In the genomic region with DNA sequence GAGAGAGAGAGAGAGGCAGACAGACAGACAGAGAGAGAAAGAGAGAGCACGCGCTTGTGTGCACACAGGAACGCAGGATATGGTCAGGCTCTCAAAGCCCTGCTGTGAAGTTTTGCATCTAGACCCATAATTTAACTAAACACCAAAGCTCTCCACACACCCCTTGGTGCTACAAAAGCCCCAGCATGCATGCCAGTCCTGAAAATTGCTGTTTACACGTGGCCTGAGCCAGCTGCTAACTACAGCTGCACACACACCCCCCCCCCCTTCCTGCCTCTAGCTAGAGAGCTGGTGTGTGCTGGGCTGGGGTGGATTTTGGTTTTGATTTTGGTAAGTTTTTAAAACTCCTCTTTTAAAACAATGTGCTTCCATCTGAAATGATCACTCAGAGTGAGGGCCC, we compare ENCODE assay signal across 9 mouse cellular contexts.
DNase-seq lines count a peak whose midpoint lies in the region; ATAC-seq lines count a peak whose summit lies in the region.
"Had no signal": no experiment of that assay in that cellular context is flagged by ENCODE, and none has a peak within 500 bp of the region (broad histone marks: within the 10 kb centered on the region; RNA-seq: fewer than 3 reads in every experiment).

No protein-coding gene starts in this region.

- DNase-seq in heart, postnatal 25 days (ENCODE audit: low spot score) = no peak
- DNase-seq in neural tube, embryonic 11.5 days (ENCODE audit: low spot score) = no peak
- no peak for DNase-seq in neural tube, embryonic 10.5 days (ENCODE audit: extremely low spot score, low spot score)
- peak; percentile 44 for DNase-seq in kidney, postnatal 14 days
- DNase-seq in thymus, postnatal 4 days = peak; percentile 70
- DNase-seq in gastrocnemius, postnatal 10 days = no peak
- DNase-seq in adrenal gland, postnatal 36 days = no peak

- 59% methylated on average over 4 of the region's 4 CpGs for WGBS in heart, embryonic 13.5 days
- WGBS in neural tube, embryonic 11.5 days = 35% methylated on average over 4 of the region's 4 CpGs

- no peaks in the 10 kb centered on the region for H3K9me3 ChIP-seq in heart, embryonic 13.5 days
- H3K9me3 ChIP-seq in neural tube, embryonic 11.5 days (ENCODE audit: control insufficient read depth, low read length) = no peaks in the 10 kb centered on the region

- ATAC-seq in heart, embryonic 13.5 days (ENCODE audit: extremely low read depth, insufficient number of reproducible peaks, low FRiP score, low TSS enrichment) = no peak
- no peak for ATAC-seq in neural tube, embryonic 11.5 days (ENCODE audit: insufficient read depth, low FRiP score, low TSS enrichment)

- no peaks in the 10 kb centered on the region for H3K27me3 ChIP-seq in heart, embryonic 13.5 days (replicated peaks)
- no peaks in the 10 kb centered on the region for H3K27me3 ChIP-seq in neural tube, embryonic 11.5 days (ENCODE audit: control insufficient read depth, insufficient read depth, low read length)

- peaks cover 4% of the 10 kb centered on the region; the same call in 1 of the 2 replicates for H3K36me3 ChIP-seq in heart, embryonic 13.5 days
- 0 out of 2 replicates have a peak, but pooled peaks cover 4% of the 10 kb centered on the region for H3K36me3 ChIP-seq in neural tube, embryonic 11.5 days (ENCODE audit: control insufficient read depth, insufficient read depth, low read length)

- intact Hi-C loops in heart, postnatal 25 days (cut with DNase I) = no loop called here

- no peak overlapping the region for H3K4me3 ChIP-seq in heart, embryonic 13.5 days
- no peak overlapping the region for H3K4me3 ChIP-seq in neural tube, embryonic 11.5 days (ENCODE audit: low read depth, low read length)

- peaks cover 82% of the 10 kb centered on the region for H3K4me1 ChIP-seq in heart, embryonic 13.5 days
- H3K4me1 ChIP-seq in neural tube, embryonic 11.5 days (ENCODE audit: control insufficient read depth, insufficient read depth, low read length) = peaks cover 41% of the 10 kb centered on the region

- peak overlapping the region; percentile 81; the same call in 1 of the 2 replicates for H3K27ac ChIP-seq in heart, embryonic 13.5 days (replicated peaks)
- peak overlapping the region; percentile 61; the same call in 1 of the 2 replicates for H3K27ac ChIP-seq in neural tube, embryonic 11.5 days (ENCODE audit: low read depth, low read length)
- H3K27ac ChIP-seq: macrophage had no signal

- H3K4me2 ChIP-seq in heart, embryonic 13.5 days = no peak overlapping the region
- H3K4me2 ChIP-seq in neural tube, embryonic 11.5 days (ENCODE audit: low read depth) = no peak overlapping the region

- H3K9ac ChIP-seq in heart, embryonic 13.5 days = peak overlapping the region; percentile 40; the same call in 1 of the 2 replicates
- no peak overlapping the region for H3K9ac ChIP-seq in neural tube, embryonic 11.5 days (ENCODE audit: low read length)

Comparison
In these comparisons a context has a peak if more than half of its experiments do, and no peak if none do; other contexts are left out.
1. DNase-seq: peak in kidney, postnatal 14 days (single experiment) and thymus, postnatal 4 days (single experiment); none in heart, postnatal 25 days (single experiment), neural tube, embryonic 11.5 days (single experiment), neural tube, embryonic 10.5 days (single experiment), gastrocnemius, postnatal 10 days (single experiment) and adrenal gland, postnatal 36 days (0 of 2).